Mouse (Mus musculus) spleen, adult 18-20 months (tissue): ENCODE results near the gene Slc41a3.
A peak's percentile ranks its signal among the peaks of the same experiment; 100 is the strongest.

Experiments used
- DNase-seq, 2 experiments: peaks; one replicate each; pipeline ENCODE4 v3.0.0; 2022; ENCODE audit warnings: mixed read lengths in 2 of 2

The Slc41a3 gene

DNA sequence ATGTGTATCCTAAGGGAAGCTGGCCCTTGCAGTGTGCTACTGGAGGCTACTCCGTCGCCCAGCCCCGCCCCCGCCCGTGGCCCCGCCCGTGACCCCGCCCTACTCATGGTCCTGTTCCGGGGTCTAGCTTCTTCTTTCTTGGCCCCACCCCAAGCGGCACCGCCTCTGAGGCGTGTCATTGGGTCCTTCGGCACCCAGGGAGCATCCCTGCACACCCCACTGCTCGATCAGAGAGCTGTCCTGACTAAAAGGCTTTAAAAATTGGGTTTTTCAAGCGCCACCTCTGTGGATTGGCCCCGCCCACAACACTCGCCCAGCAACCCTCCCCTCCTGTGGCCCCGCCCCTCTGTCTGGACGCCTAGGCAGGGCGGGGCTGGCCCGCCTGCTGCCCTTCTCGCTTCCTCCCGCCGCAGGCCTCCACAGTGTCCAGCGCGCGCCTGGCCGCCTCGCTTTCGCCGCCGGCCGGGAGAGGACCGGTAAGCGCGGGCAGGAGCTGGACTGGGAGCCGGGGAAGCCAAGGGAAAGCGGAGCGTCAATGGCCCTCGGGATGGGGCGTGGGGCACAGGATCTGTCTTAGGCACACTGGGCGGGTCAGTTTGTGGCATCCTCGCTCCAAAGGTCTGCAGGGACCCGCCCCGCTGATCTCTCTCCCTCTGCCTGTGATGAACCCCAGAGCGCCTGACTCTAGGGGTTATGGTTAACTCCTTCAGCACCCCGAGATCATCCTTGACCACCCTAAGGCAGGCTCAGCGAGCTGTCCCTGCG, at the start of gene Slc41a3:
Slc41a3 (plus strand) TSS at position 193 of the 765 bp plus-strand sequence.
- DNase-seq = peak; percentile 83 to 91

DNA sequence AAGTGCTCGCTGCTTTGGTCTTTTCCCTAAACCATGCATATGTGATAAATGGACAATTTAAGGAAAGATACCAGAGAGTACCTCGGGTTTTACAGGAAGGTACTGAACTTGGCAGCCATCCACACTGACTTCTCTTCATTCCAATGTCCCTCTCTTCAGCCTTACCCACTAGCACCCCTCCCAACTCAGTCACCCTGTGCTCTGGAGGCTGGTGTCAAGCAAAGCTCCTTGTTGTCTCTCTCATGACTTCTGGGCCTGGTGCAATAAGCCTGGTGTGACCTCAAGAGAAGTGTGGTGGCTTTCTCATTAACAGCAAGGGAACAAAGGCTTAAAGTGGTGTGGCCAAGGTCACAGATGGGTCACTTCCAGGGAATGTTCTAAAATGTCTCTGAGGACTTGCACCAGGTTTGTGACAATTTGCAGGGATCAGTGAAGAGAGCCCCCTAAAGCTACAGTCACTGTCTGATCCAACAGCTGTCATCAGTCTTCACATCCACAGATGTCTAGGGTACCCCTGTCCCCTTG, 47.9 kb upstream of the Slc41a3 start:
- DNase-seq = no peak

DNA sequence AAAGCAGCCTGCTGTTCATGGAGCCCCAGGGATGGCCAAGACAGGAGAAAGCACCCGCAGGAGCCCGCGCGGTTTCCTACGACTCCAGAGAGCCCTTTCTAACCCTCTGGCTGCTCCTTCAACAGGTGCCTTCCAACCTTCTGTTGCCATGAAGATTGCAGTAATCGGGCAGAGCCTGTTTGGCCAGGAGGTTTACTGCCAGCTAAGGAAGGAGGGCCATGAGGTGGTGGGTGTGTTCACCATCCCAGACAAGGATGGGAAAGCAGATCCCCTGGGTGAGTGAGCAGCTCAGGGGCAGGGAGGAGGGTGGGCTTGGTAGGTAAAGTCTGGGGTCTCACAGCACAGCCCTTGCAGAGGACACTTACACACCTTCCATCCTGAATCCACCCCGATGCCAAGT, 47.4 kb upstream of the Slc41a3 start:
- DNase-seq = no peak

DNA sequence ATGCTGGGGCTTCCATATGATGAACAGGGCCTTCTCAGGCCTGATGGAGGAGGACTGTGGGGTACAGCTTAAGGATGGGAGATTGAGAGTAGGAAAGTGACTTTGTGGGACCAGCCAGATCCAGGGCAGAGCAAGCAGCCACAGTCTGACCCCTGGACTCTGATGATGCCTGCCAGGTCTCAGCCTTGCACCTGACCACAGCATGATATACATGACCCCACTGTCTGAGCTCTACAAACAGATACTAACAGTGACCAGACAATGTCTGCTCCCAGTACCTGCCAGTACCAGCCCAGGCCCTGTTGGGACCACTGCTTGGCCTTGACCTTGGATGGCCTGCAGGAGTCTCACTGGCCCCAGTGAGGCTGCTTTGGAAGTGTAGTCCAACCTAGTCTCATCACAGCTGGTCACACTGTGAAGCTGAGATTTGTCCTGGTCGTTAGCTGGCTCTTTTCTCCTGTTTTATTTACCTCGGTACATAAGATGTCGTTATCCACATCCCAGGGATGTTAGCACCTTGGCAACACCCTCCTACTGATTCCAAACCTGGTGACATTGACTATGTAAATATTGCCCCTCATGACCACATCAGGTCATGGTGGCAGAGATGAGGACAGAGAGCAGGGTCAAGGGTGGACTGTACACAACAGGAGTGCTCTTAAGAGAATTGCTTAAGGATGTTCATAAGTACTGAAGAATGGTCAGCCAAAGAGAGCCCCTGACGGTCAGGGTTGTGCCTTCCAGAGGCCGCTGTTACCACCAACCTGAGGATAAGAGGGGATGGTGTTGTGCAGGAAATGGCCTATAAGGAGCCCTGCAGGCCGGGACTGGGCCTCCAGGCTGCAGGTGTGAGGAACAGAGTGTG, 46.5 kb upstream of the Slc41a3 start:
- no peak for DNase-seq

DNA sequence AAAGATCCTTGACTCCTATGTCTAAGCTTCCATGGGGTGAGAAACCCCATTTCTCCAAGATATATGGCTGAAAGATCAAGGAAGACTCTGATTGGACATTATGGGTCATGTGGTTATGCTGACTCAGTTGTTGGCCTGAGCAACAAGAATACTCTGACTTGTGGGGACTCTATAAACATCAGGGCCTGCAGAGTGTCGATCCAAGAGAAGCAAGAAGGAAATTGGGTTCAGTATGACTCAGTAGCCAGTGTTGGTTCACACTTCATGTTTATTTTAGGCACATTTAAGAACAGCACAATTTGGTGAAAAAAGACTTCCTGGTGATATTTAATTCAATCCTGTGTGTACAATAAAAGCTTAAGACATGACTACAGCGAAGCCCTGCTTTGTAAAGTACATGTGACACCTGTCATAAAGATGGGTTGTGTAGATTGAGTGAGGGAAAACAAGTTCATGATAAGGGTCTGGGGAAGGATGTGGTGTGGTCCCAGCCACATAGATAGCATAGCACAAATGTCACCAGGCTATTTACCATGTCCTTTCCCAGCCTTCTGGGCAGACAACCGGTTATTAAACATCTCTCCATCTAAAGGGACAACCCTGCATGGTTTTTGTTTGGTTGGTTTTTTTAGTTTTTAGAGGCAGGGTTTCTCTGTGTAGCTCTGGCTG, 44.0 kb upstream of the Slc41a3 start:
- DNase-seq = no peak

DNA sequence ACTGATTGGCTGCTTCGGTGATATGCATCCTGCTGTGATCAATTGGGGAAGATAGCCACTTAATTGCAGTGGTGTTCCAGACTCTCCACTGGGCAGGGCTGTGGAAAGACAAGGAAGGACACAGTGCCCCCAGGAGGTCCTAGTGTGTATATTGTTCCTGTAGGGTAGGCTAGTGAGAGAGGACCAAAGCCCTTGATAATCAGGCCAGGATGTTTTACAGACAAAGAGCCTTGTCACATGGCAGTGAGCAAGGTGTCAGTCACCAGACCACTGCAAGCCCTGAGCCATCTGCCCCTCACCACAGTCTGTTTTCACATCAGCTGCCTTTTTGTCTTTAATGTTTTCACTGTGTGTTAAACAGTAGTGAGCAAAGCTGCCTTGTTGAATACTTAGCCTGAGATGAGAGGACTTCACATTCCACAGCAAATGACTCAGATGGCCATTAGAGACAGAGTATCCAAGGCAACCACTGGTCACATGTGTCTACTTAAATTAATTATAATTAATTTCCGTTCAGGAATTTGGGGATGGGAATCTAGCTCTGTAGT, 43.2 kb upstream of the Slc41a3 start:
- no peak for DNase-seq

DNA sequence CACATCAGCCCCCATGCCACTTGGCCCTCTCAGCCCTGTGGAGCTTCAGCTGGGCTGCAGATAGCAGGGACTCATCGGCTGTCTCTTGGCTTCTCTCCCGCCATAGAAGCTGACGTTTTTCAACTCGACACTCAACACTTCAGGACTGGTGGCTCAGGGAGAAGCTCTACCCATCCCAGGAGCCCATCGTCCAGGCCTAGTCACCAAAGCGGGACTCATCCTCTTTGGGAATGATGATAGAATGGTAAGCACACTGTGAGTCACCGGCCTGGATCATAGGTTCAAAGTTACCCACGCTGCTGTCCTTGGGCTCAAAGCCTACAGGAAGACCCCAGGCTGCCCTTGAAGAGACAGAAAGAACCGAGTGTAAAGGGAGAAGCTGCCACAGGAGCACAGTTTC, 40.3 kb upstream of the Slc41a3 start:
- no peak for DNase-seq

DNA sequence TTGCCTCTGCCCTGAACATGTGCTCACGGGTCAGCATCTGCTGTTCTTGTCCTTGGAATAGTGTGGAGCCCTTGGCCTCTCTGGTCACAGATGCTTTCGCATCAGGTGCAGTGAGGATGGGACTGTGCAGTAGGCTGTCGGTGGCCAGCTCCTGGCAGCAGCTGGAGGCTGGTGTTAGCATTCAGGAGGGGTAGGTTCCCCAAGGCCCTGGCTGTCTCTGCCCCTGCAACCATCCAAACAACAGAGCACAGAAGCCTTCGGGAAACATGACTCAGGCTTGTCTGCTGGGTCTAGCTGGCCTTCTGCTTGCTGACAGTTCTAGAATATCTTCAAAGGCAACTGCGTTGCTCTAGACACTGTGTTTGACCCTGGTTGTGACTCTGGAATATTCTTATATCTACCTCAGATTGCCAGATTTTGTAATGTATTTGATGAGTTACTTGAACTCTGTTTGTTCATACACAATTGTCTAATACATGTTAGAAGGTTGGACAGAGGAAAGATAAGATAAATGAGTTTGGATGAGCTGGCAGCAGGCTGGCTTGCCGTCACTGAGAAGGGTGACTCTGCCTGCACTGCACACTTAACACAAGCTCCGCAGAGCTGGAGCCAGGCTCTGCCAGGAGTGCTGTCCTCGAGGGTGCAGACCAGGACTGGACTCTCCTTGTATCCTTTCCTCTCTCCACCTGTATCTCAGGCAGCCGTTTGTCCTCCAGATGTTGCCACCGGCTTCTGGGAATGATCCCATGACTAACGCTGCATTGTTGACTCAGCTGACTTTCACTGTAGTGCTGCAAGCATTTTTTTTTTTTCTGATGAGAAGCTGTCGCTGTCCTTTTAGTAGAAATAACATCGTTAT, 38.9 kb upstream of the Slc41a3 start:
- no peak for DNase-seq

DNA sequence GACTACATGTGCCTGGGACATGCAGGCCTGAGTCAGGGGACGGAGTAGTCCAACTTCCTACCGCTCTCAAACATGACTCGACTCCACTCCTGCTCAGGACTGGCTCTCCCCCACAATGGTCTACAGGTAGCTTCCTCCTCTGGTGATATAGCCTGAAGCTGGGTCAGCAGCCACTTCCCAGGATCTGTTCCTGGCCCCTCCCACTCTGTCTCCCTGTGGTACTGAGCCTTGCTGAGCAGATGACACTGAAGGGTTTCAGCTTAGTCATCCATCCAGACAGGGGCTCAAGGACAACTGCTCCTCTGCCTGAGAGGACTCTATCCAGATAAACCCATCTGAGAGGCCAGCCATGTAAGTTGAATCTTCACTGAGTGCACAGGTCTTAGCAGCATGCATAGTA, 37.0 kb upstream of the Slc41a3 start:
- no peak for DNase-seq

DNA sequence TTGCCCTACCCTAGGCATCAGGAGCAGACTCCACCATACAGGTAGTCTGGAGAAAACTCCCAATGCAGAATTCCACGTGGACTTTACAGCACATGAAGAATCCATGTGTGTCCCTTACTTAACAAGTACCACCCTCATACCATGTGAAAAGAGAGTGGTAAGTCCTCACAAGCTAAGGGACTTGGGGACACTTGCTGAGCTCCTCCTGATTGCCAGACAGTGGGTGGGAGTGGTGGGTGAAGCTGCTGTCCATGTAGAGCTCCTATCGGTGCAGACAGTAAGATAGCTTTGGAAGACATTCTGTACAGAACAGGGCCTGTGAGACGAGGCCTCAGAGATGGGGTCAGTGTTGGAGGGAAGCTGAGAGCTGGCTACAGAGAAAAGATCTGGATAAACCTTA, 36.6 kb upstream of the Slc41a3 start:
- DNase-seq = no peak

DNA sequence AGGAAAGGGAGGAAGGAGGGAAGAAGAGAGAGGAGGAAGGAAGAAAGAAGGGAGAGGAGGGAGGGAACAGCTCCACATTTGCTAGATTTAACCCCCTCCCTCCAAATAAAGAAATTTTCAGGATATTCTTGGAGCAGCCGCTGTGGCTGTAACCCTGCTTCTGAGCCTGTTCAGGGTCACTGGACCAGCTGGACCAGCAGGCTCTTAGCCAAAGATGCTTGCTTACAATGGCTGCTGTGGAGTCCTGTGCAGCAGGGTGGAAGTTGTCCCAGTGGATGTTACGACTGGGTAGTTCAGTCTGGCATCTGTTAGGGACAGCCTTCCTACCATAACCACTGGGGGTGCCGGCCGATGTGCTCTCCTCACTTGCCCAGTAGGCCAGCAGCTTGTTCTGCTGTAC, 35.8 kb upstream of the Slc41a3 start:
- DNase-seq = no peak

DNA sequence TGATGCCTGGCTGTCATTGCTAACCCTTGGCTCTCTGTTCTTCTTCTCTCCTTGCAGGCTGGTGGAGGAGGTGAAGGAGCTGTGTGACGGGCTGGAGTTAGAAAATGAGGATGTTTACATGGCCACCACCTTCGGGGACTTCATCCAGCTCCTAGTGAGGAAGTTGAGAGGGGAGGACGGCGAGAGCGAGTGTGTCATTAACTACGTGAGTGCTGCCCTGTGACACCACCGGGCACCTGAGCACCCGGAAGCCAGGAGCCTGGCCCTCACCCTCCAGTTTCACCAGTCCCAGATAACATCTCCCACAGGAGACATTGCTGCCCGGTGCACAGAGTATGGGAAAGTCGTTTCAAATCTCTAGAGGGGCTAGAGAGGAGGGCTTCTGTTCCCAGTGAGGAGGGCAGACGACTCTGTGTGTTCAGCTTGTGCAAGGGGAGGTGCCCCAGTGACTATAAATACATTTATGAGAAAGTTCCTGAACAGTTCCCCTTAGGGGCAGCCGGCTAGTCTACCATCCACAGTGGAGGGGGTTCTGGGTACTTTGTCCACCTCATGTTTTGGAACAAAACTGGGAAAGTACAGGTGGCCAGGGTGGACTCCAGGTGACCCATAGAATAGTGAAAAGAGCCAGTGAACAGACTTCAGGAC, 34.7 kb upstream of the Slc41a3 start:
- DNase-seq = no peak

DNA sequence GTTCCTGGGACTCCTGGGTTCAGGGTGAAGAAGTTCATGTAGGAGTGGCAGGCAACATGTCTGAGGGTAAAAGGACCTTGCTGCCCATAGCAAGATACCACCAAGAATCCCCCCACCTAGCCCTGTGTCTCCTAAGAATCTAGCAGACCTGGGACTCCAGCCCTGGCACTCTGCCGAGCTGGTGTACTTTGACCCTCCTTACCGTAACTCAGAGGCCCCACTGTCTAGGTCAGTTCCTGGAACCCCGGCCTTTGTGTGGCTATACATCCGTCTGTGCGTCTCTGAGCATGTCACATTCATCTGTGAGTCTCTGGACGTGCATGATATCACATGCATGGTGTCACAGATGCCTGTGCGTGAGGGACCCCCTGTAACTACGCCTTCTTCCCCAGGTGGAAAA, 34.1 kb upstream of the Slc41a3 start:
- DNase-seq = no peak

DNA sequence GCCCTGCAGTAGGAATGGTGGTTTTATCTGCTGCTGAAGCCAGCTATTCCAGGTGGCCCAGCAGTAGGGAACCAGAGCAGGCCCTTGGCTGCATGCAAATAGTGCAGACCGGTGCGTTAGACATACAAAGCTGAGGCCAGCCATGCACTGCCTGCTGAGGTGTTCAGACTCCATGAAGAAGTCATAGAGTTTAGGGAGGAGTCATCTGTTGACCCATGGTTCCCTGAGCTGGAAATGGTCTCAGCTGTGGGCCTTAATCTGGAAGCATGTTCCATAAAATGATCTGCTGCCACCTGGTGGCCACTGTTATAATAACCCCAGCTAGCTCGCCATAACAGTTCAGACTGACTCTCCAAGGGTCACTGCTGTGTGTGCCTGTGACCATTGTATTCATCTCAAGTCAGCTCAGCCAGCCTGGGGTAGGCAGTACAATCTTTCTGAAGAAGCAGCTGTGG, 29.2 kb upstream of the Slc41a3 start:
- peak; percentile 25 to 73 for DNase-seq

DNA sequence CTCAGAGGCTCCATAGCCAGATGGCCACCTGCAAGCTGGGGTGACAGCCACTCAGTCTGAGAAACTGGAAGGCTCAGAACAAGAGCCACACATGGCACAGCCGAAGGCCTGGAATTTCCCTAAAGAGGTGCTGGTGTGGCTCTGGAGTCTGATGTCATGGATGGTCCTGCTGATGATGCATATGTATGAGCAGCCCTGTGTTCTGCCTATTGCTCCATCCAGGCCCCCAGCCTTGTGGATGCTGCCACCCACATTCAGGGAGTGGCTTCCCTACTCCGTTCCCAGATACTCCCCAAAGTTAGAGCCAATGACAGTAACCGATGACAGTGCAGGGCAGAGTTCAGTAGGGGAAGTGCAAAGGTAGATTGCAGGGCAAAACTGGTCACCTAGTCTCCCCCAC, 26.4 kb upstream of the Slc41a3 start:
- DNase-seq = no peak

DNA sequence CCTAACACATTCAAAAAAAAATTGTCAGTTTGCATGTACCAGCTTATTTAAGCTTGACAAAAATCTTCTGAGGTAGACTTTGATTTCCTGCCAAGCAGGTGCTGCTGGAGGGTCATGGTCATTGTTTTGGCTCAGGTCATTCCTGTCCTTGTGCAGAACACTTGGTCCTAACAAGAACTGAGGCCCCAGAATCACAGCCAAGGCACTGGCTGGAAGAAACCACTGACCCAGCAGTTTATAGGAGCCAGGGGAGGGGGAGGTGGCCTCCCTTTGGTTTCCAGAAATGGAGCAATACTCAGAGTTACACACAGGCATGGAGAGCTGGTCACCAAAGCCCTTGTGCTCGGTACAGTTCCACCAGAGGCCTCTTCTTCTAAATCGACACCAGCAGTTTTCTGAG, 22.2 kb upstream of the Slc41a3 start:
- DNase-seq = no peak

DNA sequence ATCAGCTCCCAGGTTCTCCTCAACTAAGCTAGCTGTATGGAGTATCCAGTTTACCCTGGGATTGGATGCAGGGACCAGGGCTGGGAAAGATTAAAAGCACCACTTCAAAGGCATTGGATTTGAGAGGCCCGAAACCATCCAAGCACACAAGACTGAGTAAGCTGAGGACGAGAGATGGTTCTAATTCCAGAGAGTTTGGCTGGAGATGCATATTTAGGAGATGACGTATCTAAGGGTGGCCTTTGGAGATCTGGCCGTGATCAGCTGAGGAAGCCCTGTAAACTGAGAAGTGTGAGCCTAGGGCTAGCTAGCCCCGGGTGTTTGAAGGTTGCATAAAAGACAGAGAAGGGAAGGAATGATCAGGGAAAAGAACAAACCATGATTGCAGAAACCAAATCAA, 16.4 kb upstream of the Slc41a3 start:
- DNase-seq = no peak

DNA sequence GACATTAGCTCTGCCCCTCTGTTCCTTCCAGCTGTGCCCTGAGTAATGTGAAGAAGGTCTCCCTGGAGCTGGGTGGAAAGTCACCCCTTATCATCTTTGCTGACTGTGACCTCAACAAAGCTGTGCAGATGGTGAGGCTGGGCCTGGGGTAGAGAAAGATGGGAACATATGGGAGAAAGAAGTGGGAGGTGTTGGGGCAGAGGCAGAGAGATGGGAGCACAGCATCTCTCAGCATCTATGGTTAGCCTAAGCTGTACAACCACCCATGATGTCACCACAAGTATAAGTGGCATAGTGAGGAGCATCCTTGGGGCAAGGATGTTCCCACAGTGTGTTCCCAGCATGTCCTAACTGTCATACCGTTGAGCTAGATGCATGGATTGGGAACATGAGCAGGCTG, 13.8 kb upstream of the Slc41a3 start:
- no peak for DNase-seq

DNA sequence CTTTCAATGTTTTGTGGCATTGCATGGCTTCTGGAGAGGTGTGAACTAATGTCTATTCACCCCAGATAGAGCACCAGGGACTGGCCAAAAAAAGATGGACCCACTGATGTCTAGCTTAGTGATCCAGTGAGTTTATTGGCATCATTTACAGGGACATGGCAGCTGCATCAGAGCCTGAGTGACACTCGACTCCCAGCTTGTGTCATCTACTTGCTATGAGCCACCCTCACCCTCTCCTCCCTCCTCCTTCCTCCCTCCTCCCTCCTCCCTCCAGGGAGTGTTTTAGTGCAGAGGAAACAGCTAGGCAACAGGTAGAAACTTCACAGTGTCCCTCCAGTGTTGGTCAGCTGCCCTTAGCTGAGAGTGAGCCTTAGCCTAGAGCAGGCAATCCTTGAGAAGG, 9.6 kb upstream of the Slc41a3 start:
- no peak for DNase-seq

DNA sequence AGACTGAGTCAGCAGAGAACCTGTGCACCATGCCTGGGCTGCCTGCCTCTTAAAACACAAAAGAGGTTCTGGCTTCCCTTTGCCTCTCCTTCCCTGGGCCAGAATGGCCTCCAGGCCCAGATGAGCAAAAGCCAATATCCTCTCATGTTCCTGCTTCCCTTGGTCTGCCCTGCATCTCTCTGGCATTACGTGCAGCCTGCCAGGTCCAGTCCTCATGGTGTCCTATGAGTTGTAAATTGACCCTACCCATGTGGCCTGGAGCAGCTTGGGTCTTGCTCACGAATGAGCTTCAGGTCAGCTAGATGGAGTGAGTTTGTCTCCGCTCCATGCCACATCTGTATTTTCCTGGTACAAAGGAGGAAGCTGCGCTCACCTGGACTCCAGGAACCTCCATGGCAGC, 7.5 kb upstream of the Slc41a3 start:
- no peak for DNase-seq

DNA sequence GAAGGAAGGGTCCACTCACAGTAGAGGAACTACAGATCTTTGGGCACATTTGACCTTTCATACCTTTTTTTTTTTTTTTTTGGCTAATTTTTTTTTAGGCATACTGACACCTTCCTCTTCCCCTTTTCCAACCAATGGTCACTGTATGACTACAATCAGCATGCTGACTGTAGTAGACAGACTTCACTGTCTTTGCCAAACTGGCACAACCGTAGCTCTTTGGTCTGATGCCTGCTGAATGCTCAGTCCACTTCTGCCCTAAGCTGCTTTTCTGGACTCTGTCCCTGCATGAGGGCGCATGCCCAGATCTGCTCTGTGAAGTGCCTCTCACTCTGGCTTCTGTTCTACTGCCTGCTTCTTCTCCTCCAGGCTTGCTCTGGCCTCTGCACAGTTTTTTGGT, 6.9 kb upstream of the Slc41a3 start:
- DNase-seq = no peak

DNA sequence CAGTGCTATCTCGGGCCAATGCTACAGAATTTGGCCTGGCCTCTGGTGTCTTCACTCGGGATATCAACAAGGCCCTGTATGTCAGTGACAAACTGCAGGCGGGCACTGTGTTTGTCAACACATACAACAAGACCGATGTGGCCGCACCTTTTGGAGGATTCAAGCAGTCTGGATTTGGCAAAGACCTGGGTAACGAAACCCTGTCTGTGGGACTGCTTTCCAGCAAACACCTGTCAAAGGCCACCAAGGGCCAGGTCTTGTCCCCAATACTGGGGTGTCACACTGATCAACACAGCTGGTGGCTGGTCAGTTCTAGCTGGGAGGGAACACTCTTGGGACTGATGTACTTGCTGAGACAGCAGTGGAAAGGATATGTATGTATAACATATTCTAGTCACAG, 6.3 kb upstream of the Slc41a3 start:
- no peak for DNase-seq
